Mouse (Mus musculus) midbrain, embryonic 10.5 days (tissue): Measurements from ENCODE around the gene Alkbh5. TPM values are rescaled to one million over a fixed set of nuclear protein-coding genes. Genes with fewer than 3 reads are reported as not detected.
"Not testable (repeated sequence)": the region's sequence is repeated elsewhere in the genome, so short reads cannot be mapped to it uniquely, and the experiment has no call there.

Experiments
- DNase-seq: peaks from one replicate; pipeline ENCODE4 v3.0.0-alpha.2; 2017; ENCODE audit warnings: low spot score
- H3K27ac ChIP-seq: fragments of 300-500 bp; sonication (generic); replicated peaks from 2 replicates; pipeline ENCODE4 v1.5.1; 2016; ENCODE audit warnings: mild to moderate bottlenecking
- H3K27me3 ChIP-seq: fragments of 300-500 bp; sonication (generic); 2 replicates; pipeline ENCODE4 v1.6.1; 2016; ENCODE audit warnings: low read depth, mild to moderate bottlenecking; ENCODE audit not compliant: poor library complexity, severe bottlenecking
- H3K36me3 ChIP-seq: fragments of 300-500 bp; sonication (generic); 2 replicates; pipeline ENCODE4 v1.6.1; 2016; ENCODE audit warnings: mild to moderate bottlenecking, moderate library complexity
- H3K4me1 ChIP-seq: fragments of 300-500 bp; sonication (generic); 2 replicates; pipeline ENCODE4 v1.6.1; 2016
- H3K4me3 ChIP-seq: fragments of 300-500 bp; sonication (generic); 2 replicates; pipeline ENCODE4 v1.5.1; 2016; ENCODE audit warnings: mild to moderate bottlenecking, moderate library complexity
- H3K9me3 ChIP-seq: fragments of 300-500 bp; sonication (generic); replicated peaks from 2 replicates; pipeline ENCODE4 v1.6.1; 2016; ENCODE audit warnings: mild to moderate bottlenecking
- WGBS: fragments of 180-500 bp; shearing (Covaris S2); methylation state at CpG from one replicate; pipeline ENCODE4 v1.1.7; 2016; 5-methylcytosine and 5-hydroxymethylcytosine counted together
- polyA plus RNA-seq: library from polyadenylated mRNA; unstranded; fragments of >200 nt; fragmentation: Nextera tagmentation; extraction: Ambion mirVana; gene quantifications from 2 replicates; pipeline ENCODE4 v1.2.1, GENCODE M21; 2016

Alkbh5 gene
- polyA plus RNA-seq, 1 experiment from 2014 or later, result 34.4 TPM

- H3K36me3 ChIP-seq, result peaks cover 11% of the 10 kb centered on the region; the same call in 1 of the 2 replicates
- peaks cover 26% of the 10 kb centered on the region for H3K4me1 ChIP-seq
- no peaks in the 10 kb centered on the region for H3K27me3 ChIP-seq
- no peaks in the 10 kb centered on the region for H3K9me3 ChIP-seq
- peak overlapping the region; percentile 96 for H3K27ac ChIP-seq
- no peak for DNase-seq
- H3K4me3 ChIP-seq, result peak overlapping the region; percentile 89
- WGBS, result 91% methylated on average over 2 of the region's 2 CpGs
Observed at GRCm38 (mm10) chr11:60535676-60536075, 505 bp upstream of the Alkbh5 start.

GRCm38 (mm10) chr11:60536859-60537467, 782 bp downstream of the Alkbh5 start:
- under 1% methylated on average over 37 of the region's 37 CpGs for WGBS

GRCm38 (mm10) chr11:60537468-60538347, 1.5 kb downstream of the Alkbh5 start:
- H3K27ac ChIP-seq, result peak overlapping the region; percentile 96
- peak; percentile 96 for DNase-seq
- peaks cover 28% of the 10 kb centered on the region for H3K36me3 ChIP-seq
- WGBS, result under 1% methylated on average over 91 of the region's 91 CpGs
- H3K4me1 ChIP-seq, result peaks cover 44% of the 10 kb centered on the region
- peak overlapping the region; percentile 89 for H3K4me3 ChIP-seq
- H3K27me3 ChIP-seq, result no peaks in the 10 kb centered on the region
- H3K9me3 ChIP-seq, result no peaks in the 10 kb centered on the region

More at GRCm38 (mm10) chr11:60536859-60537467, 782 bp downstream of the Alkbh5 start:
- peak; percentile 93 for DNase-seq
- Histone ChIP-seq H3K9me3 (no peaks in the 10 kb centered on the region), H3K4me3 (peak overlapping the region; percentile 89), H3K27ac (peak overlapping the region; percentile 96), H3K27me3 (no peaks in the 10 kb centered on the region), H3K36me3 (peaks cover 21% of the 10 kb centered on the region), H3K4me1 (peaks cover 37% of the 10 kb centered on the region)

- peak; percentile 53 for DNase-seq
- H3K27ac ChIP-seq, result peak overlapping the region; percentile 96
- no peaks in the 10 kb centered on the region for H3K9me3 ChIP-seq
- under 1% methylated on average over 93 of the region's 93 CpGs for WGBS
- peaks cover 52% of the 10 kb centered on the region for H3K4me1 ChIP-seq
- no peaks in the 10 kb centered on the region for H3K27me3 ChIP-seq
- peaks cover 38% of the 10 kb centered on the region for H3K36me3 ChIP-seq
- H3K4me3 ChIP-seq, result peak overlapping the region; percentile 89
Observed at GRCm38 (mm10) chr11:60538371-60539281, 2.4 kb downstream of the Alkbh5 start.

GRCm38 (mm10) chr11:60539540-60539939, 3.4 kb downstream of the Alkbh5 start:
- DNase-seq, result no peak
- 3% methylated on average over 2 of the region's 2 CpGs for WGBS
- Histone ChIP-seq H3K9me3 (no peaks in the 10 kb centered on the region), H3K36me3 (peaks cover 45% of the 10 kb centered on the region), H3K4me1 (peaks cover 54% of the 10 kb centered on the region), H3K27ac (peak overlapping the region; percentile 96), H3K27me3 (no peaks in the 10 kb centered on the region), H3K4me3 (peak overlapping the region; percentile 89)

- 26% methylated on average over 4 of the region's 4 CpGs for WGBS
Observed at GRCm38 (mm10) chr11:60540002-60540610, 3.9 kb downstream of the Alkbh5 start.

GRCm38 (mm10) chr11:60540761-60541160, 4.6 kb downstream of the Alkbh5 start:
- H3K4me3 ChIP-seq, result peak overlapping the region; percentile 89
- peaks cover 51% of the 10 kb centered on the region for H3K4me1 ChIP-seq
- DNase-seq, result no peak
- H3K27ac ChIP-seq, result no peak overlapping the region
- no peaks in the 10 kb centered on the region for H3K27me3 ChIP-seq
- 70% methylated on average over 2 of the region's 2 CpGs for WGBS
- H3K36me3 ChIP-seq, result peaks cover 54% of the 10 kb centered on the region
- no peaks in the 10 kb centered on the region for H3K9me3 ChIP-seq

More at GRCm38 (mm10) chr11:60540002-60540610, 3.9 kb downstream of the Alkbh5 start:
- no peak for DNase-seq
- H3K9me3 ChIP-seq, result no peaks in the 10 kb centered on the region
- H3K27ac ChIP-seq, result no peak overlapping the region
- H3K27me3 ChIP-seq, result no peaks in the 10 kb centered on the region
- peaks cover 56% of the 10 kb centered on the region for H3K4me1 ChIP-seq
- peak overlapping the region; percentile 89 for H3K4me3 ChIP-seq
- H3K36me3 ChIP-seq, result peaks cover 47% of the 10 kb centered on the region

- Histone ChIP-seq H3K36me3 (peaks cover 64% of the 10 kb centered on the region), H3K4me3 (no peak overlapping the region), H3K4me1 (peaks cover 42% of the 10 kb centered on the region), H3K27me3 (no peaks in the 10 kb centered on the region), H3K9me3 (no peaks in the 10 kb centered on the region), H3K27ac (no peak overlapping the region)
- DNase-seq, result no peak
- WGBS, result 94% methylated on average over 6 of the region's 6 CpGs
Observed at GRCm38 (mm10) chr11:60541831-60542230, 5.7 kb downstream of the Alkbh5 start.

- H3K36me3 ChIP-seq, result peaks cover 78% of the 10 kb centered on the region
- H3K27ac ChIP-seq, H3K4me3 ChIP-seq, DNase-seq, H3K27me3 ChIP-seq, H3K9me3 ChIP-seq: not testable (repeated sequence)
- H3K4me1 ChIP-seq, result peaks cover 42% of the 10 kb centered on the region
- 95% methylated on average over 5 of the region's 5 CpGs for WGBS
Observed at GRCm38 (mm10) chr11:60543211-60543610, 7.0 kb downstream of the Alkbh5 start.

GRCm38 (mm10) chr11:60545433-60545832, 9.3 kb downstream of the Alkbh5 start:
- Histone ChIP-seq H3K36me3 (peaks cover 92% of the 10 kb centered on the region), H3K4me3 (no peak overlapping the region), H3K27me3 (no peaks in the 10 kb centered on the region), H3K27ac (no peak overlapping the region), H3K9me3 (no peaks in the 10 kb centered on the region), H3K4me1 (peaks cover 34% of the 10 kb centered on the region)
- DNase-seq, result no peak
- WGBS, result 90% methylated on average over 4 of the region's 4 CpGs

GRCm38 (mm10) chr11:60548112-60548511, 11.9 kb downstream of the Alkbh5 start:
- H3K27ac ChIP-seq, result no peak overlapping the region
- no peak for DNase-seq
- H3K4me3 ChIP-seq, result no peak overlapping the region
- no peaks in the 10 kb centered on the region for H3K27me3 ChIP-seq
- H3K36me3 ChIP-seq, result peaks cover 95% of the 10 kb centered on the region
- 95% methylated on average over 3 of the region's 3 CpGs for WGBS
- H3K4me1 ChIP-seq, result peaks cover 11% of the 10 kb centered on the region
- no peaks in the 10 kb centered on the region for H3K9me3 ChIP-seq

- Histone ChIP-seq H3K9me3 (no peaks in the 10 kb centered on the region), H3K36me3 (peaks cover 100% of the 10 kb centered on the region), H3K4me1 (no peaks in the 10 kb centered on the region), H3K27me3 (no peaks in the 10 kb centered on the region), H3K4me3 (no peak overlapping the region), H3K27ac (no peak overlapping the region)
- no peak for DNase-seq
Observed at GRCm38 (mm10) chr11:60553091-60553490, 16.9 kb downstream of the Alkbh5 start.
